Mouse (Mus musculus): Measurements from ENCODE around the gene Tnks1bp1.

Gene Tnks1bp1

DNA sequence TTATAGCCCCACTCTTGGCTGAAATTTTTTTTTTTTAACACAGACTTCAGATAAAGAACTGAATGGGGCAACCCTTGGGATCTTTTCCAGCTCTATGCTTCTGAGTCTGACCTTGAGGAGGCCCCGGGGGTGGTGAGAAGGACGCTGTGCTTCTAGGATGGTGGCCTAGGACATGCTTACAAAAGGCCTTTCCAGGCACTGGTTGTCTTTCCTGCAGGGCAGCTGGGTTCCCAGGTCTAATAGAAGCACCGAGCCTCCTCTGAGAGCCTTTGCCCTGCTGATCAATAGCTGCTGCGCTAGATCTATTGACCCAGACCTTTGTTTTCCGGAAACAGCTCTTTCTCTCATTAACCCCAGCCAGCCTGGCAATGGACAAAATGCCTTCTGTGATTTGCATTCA, 48.1 kb downstream of the Tnks1bp1 start:
- DNase-seq: no peak

DNA sequence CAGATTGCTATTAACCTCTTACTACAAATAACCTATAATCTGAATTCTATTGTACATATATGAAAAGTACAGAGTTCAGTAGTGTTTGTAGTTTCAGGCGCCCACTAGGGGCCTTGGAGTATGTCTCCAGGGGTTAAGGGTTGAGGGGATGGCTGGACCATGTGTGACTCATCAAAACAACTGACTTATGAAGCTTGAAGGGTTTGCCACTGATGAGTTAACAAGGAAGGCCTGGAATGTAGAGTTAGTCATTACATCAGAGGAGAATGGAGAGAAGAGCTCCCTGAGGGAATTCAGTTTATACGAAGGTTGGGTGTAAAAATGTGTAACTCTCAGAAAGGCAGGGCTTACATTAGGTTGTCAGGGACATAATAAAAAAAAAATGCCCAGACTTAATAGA, 50.2 kb downstream of the Tnks1bp1 start:
- no peak for DNase-seq

GRCm38 (mm10) chr2:85098824-85099511, 51.1 kb downstream of the Tnks1bp1 start:
- DNase-seq: no peak

- DNase-seq: no peak
These were observed 55.4 kb downstream of the Tnks1bp1 start for GRCm38 (mm10) chr2:85103201-85103600.

GRCm38 (mm10) chr2:85105426-85106013, 57.7 kb downstream of the Tnks1bp1 start:
- DNase-seq: no peak

DNA sequence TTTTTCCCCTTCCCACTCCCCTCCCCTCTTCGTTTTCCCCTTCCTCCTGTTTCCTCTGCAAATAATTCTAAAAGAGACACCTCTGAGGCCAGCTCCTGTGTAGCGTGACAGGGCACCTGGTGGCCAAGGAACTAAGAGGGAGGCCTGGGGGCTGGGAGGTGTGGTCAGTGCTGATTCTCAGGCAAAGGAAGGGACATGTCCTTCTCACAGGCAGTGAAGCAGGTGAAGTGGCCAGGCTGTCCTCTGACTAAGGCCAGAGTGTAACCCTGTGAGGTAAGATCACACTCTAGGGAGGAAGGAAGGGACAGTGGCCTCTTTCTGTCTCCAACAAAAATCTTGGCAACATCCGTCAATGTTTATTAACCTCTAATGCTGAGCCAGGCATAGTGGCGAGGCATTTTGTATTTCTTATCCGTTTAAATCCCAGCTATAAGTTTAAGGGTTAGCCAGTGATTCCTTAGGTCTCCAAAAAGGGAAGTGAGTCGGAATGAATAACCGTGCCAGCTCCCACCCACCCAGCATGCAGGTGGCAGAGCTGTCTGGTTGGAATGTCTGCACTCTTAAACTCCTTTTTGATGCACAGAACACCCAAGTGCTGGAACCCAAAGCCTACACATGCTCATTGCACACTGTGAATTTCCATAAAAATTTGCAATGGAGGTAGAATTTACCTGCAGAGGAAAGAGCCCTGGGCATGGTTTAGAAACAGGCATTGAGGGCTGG, 58.4 kb downstream of the Tnks1bp1 start:
- no peak for DNase-seq

DNA sequence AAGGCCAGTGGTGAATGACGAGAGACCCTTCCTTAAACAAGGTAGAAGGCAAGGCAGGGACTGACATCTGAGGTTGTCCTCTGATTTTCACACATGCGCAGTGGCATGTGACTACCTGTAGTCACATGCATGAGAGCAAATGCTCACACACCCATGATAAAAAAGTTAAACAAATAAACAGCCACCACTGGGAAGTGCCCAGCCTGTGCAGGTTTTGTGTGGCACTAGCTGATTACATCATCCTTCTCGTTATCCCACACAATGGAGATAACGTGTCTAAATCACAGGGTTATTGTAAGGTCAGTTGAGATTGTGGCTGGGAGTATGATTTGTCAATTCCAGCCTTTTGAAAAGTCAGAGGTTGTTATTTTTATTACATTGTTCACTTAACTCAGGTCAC, 59.1 kb downstream of the Tnks1bp1 start:
- no peak for DNase-seq

- DNase-seq: no peak
These were observed 62.6 kb downstream of the Tnks1bp1 start for GRCm38 (mm10) chr2:85110288-85110875.

Data from right cerebral cortex, adult 18-20 months (tissue).